Mouse (Mus musculus): ENCODE results near the gene P4ha2.

GRCm38 (mm10) chr11:54080435-54080834 is 19.5 kb upstream of the P4ha2 start:
- TF ChIP-seq CTCF (IDR thresholded peaks at IDR 0.05; ENCODE audit: low read depth, low read length) (no peak), TAL1 (conservative IDR thresholded peaks at IDR 0.05; ENCODE audit: low read depth, low read length) (no peak), GATA1 (IDR thresholded peaks at IDR 0.05; ENCODE audit: borderline replicate concordance, low read length) (no peak), POLR2AphosphoS5 (IDR thresholded peaks at IDR 0.05; ENCODE audit: insufficient replicate concordance, low read depth, low read length) (no peak), GATA2 (IDR thresholded peaks at IDR 0.05; ENCODE audit: borderline replicate concordance, low read depth, low read length) (no peak)
